Mouse (Mus musculus) B cell, adult 62 days (primary cell): Measurements from ENCODE around the gene Carm1. TPM values are rescaled to one million over a fixed set of nuclear protein-coding genes. Genes with fewer than 3 reads are reported as not detected.

ENCODE experiments used
- total RNA-seq: library from RNA; stranded (reverse); gene quantifications from 4 replicates; pipeline ENCODE4 v1.2.4, GENCODE M21; 2023

The Carm1 gene
- total RNA-seq, result 70.8 to 80.6 TPM (median 74.9 TPM) in 4 replicates

DNA sequence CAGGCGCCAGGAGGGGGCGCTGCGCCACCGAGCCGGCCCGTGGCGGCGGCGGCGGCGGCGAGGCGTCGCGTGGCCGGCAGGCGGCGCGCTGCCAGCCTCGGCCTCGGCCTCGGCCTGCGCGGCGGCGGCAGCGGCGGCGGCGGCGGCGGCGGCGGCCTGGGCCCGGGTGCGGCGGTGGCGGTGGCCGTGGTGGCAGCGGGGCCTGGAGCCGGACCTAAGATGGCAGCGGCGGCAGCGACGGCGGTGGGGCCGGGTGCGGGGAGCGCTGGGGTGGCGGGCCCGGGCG lies at the start of gene Carm1:
TSS of gene Carm1 (plus strand) at position 106 of the 286 bp plus-strand sequence.

GRCm38 (mm10) chr9:21509772-21510688 lies 36.7 kb upstream of the Carm1 start, which contains the start of gene Tmed1:
Gene Tmed1, minus strand, starts transcription at chr9:21510252.

DNA sequence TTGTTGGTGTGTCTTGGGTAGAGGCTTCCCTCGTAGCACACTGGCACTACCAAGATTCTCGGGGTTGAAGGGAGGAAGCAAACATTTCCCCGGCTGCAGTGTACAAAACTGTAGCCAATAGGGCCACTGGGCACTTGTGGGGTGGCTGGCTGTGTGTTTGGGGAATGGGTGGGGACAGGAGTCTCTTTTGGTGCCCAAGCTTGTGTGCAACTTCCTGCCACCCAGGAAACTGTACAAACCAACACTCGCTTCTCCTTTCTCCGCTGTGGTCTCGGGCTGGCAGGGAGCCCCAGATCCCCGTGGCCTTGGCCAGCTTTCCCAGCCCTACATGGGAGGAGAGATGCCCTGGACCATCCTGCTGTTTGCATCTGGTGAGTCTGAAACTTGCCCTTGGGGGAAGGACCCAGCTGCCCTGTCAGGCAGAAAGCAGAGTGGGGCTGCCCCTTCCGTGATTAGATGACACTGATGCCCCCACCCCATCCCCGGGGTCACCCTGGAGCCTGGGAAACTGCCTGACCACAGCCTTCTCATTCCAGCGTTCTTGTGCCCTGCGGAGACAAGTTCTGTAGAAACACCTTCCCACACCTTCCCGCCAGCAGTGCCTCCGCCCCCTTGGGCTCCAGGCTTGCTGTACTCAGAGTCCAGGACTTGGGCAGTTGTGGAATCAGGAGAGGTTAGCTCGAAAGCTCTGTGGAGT lies 20.6 kb upstream of the Carm1 start, which contains the start of gene AB124611:
TSS of gene AB124611 (plus strand) at position 240 of the 697 bp plus-strand sequence.

DNA sequence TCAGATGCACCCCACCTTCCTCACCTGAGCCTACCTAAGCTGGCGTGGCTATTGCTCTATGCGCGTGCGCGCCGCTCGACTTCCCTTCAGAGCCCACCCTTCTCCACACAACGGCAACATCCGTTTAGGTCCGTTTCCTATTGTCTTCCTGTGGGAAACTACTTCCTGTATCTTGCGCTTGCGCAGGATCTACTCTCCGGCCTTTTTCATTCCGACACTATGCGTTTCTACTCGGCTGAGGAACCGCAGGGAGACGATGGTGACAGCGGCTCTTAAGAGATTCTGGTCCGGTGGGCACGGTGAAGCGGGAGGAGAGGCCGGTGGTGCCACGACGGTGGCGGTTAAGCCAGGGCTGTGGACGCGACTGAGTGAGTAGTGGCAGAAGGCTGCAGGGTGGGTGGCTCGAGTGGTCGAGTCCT lies 46.0 kb downstream of the Carm1 start, which contains the start of the genes Timm29 and Yipf2:
TSS of gene Timm29 (plus strand) at position 20 of the 419 bp plus-strand sequence.
TSS of gene Yipf2 (minus strand) at position 126 of the 419 bp plus-strand sequence.

DNA sequence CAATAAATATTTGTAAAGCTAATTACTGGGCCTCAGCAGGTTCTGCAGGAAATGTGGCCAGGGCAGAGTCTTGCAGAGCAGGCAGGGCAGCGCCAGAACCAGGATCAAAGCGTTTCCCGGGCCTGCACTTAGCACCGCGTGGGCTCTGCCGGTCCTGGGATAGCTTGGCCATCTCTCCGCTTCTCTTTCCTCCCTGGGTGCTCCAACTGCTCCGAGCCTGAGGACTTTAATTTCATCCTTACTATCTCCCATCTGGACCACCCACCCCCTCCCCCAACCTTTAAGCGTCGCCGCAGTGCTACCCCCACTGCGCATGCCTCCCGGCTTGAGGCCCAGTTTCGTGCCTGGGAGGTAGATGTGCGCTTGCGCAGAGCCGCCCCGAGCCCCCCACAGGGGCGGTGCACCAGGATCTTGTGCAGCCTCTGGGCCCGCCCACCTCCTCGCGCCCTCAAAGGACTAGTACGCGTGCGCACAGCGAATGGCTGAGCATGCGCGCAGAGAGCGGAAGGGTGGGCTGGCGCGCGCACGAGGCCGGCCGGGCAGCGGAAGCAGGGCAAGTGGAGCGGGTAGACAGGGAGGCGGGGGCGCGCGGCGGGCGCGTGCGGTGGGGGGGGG lies 69.0 kb downstream of the Carm1 start, which contains the start of gene Smarca4:
TSS of gene Smarca4 (plus strand) at position 553 of the 615 bp plus-strand sequence.

Other genes with a start within 250 kb of the Carm1 start
- gene Ap1m2, start 234.6 kb upstream of the Carm1 start, total RNA-seq, result 2.0 to 3.0 TPM (median 2.6 TPM) in 4 replicates
- gene Slc44a2, start 226.2 kb upstream of the Carm1 start, total RNA-seq, result 311 to 326 TPM (median 324 TPM) in 4 replicates
- 160 to 186 TPM (median 180 TPM) in 4 replicates for gene Ilf3, start 179.0 kb upstream of the Carm1 start, total RNA-seq
- 70.2 to 88.5 TPM (median 84.2 TPM) in 4 replicates for gene Qtrt1, start 135.1 kb upstream of the Carm1 start, total RNA-seq
- gene Dnm2, start 122.0 kb upstream of the Carm1 start, total RNA-seq, result 230 to 250 TPM (median 233 TPM) in 4 replicates
- 5.0 to 9.0 TPM (median 6.9 TPM) in 4 replicates for gene Tmed1, start 36.6 kb upstream of the Carm1 start, total RNA-seq
- 130 to 141 TPM (median 136 TPM) in 4 replicates for gene AB124611, start 20.7 kb upstream of the Carm1 start, total RNA-seq
- 32.1 to 36.7 TPM (median 32.7 TPM) in 4 replicates for gene Timm29, start 45.8 kb downstream of the Carm1 start, total RNA-seq
- gene Yipf2, start 45.9 kb downstream of the Carm1 start, total RNA-seq, result 13.4 to 17.8 TPM (median 15.4 TPM) in 4 replicates
- gene Smarca4, start 69.3 kb downstream of the Carm1 start, total RNA-seq, result 102 to 108 TPM (median 105 TPM) in 4 replicates
- 17.1 to 22.6 TPM (median 18.9 TPM) in 4 replicates for gene Ldlr, start 176.6 kb downstream of the Carm1 start, total RNA-seq
- 1.8 to 4.0 TPM (median 2.8 TPM) in 4 replicates for gene Spc24, start 213.4 kb downstream of the Carm1 start, total RNA-seq